Mouse (Mus musculus) hindbrain, postnatal 0 days (tissue): ENCODE measurements at regions not wholly inside any gene's neighbourhood (a gene's known extent, or its start where the extent isn't known, plus 50 kb on each side); places are given as distances from the start of the nearest gene placed in this dataset.

Source experiments
- ATAC-seq: fragments of 200-750 bp; cut with Nextera tagmentation; 2 replicates; pipeline ENCODE4 v1.8.0; 2017; ENCODE audit warnings: mild to moderate bottlenecking, moderate TSS enrichment, moderate library complexity
- DNase-seq: peaks from one replicate; pipeline ENCODE4 v3.0.0-alpha.2; 2015; ENCODE audit warnings: low spot score
- H3K27ac ChIP-seq: fragments of 300-500 bp; sonication (generic); 2 replicates; pipeline ENCODE4 v1.5.1; 2014; ENCODE audit warnings: mild to moderate bottlenecking
- H3K27me3 ChIP-seq: fragments of 300-500 bp; sonication (generic); 2 replicates; pipeline ENCODE4 v1.6.1; 2014; ENCODE audit warnings: low read length, mixed read lengths; ENCODE audit not compliant: insufficient read depth
- H3K36me3 ChIP-seq: fragments of 300-500 bp; sonication (generic); 2 replicates; pipeline ENCODE4 v1.6.1; 2014; ENCODE audit warnings: low read length, mixed read lengths; ENCODE audit not compliant: insufficient read depth
- H3K4me1 ChIP-seq: fragments of 300-500 bp; sonication (generic); 2 replicates; pipeline ENCODE4 v1.6.1; 2014; ENCODE audit warnings: antibody characterized with exemption, low read length, mixed read lengths; ENCODE audit not compliant: insufficient read depth
- H3K4me2 ChIP-seq: fragments of 300-500 bp; sonication (generic); 2 replicates; pipeline ENCODE4 v1.6.1; 2014; ENCODE audit warnings: low read depth, mild to moderate bottlenecking, low read length, moderate library complexity, mixed read lengths
- H3K4me3 ChIP-seq: fragments of 300-500 bp; sonication (generic); 2 replicates; pipeline ENCODE4 v1.5.1; 2014; ENCODE audit warnings: low read length
- H3K9ac ChIP-seq: fragments of 300-500 bp; sonication (generic); replicated peaks from 2 replicates; pipeline ENCODE4 v1.6.1; 2014; ENCODE audit warnings: mild to moderate bottlenecking, low read length, moderate library complexity, mixed read lengths
- H3K9me3 ChIP-seq: fragments of 300-500 bp; sonication (generic); 2 replicates; pipeline ENCODE4 v1.6.1; 2016; ENCODE audit warnings: low read length, mixed read lengths
- CTCF ChIP-seq: IDR thresholded peaks from 2 replicates; pipeline ENCODE4 v1.5.1; 2016; ENCODE audit warnings: antibody characterized with exemption, control low read depth, low read depth
- WGBS: fragments of 180-500 bp; shearing (Covaris S2); extraction: QIAGEN DNeasy Blood & Tissue Kit; methylation state at CpG from one replicate; pipeline ENCODE4 v1.1.7; 2014; 5-methylcytosine and 5-hydroxymethylcytosine counted together

DNA sequence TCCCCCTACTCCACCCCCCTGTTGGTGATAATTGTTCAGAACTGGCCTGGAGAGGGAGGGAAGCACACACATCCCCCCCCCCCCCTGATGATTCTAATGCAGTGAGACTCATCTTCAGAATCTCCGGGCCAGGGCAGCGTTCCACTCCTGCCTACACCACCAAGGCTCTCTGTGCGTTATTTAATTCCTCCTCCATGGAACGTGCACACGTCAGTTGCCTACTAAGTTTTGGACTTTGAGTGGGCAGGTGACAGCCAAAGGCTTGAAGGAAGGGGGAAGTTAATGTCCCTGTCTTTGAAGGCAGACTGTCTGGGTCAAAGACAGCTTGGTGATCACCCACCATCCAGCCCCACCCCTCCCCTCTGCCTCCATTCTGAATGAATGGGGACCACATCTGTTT, 339.8 kb upstream of the Sall1 start:
- Histone ChIP-seq H3K27me3 (no peaks in the 10 kb centered on the region), H3K4me2 (no peak overlapping the region), H3K4me3 (no peak overlapping the region), H3K36me3 (no peaks in the 10 kb centered on the region), H3K4me1 (no peaks in the 10 kb centered on the region), H3K9ac (no peak overlapping the region), H3K9me3 (no peaks in the 10 kb centered on the region), H3K27ac (no peak overlapping the region)
- 50% methylated on average over 5 of the region's 5 CpGs for WGBS
- DNase-seq (no peak), ATAC-seq (no peak)
- TF ChIP-seq CTCF, result no peak

DNA sequence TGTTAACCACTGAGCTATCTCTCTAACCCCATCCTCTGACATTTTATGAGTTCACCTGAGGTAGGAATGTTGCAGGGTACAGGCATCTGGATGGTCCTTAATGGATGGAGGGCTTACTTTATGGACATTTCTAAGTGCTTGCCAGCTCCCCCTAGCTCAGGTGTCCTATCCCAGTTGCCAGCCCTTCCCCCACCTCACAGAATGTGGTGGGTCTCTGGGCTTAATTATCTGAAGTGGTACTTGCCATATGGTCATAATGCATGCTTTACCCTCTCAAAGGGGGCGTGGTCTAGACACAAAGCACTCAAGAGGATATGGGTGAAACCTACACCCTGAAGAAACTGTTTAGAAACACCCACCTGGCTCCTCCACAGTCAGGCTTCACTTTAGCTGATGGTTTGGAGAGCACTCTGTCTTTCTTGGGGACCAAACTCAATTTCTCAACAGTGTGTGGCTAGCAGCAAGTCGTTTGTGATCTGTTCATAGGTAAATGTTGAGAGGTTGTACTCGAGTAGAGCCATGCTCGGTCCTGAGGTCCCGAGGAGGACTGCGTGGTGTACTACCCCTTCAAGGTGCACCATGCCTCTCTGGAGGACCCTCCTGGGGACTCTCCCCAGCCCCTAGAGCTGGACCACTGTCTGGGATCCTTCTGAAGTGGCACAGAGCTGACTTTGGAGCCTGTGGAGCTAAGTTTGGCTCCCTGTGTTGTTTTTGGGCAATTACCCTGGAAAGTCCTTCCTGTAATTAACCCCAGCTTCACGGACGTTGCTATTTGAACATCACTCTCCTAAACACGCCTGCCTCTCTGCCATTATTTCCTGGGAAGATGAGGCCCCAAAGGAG, 338.8 kb upstream of the Sall1 start:
- no peaks in the 10 kb centered on the region for H3K4me1 ChIP-seq
- H3K27me3 ChIP-seq, result no peaks in the 10 kb centered on the region
- H3K4me2 ChIP-seq, result no peak overlapping the region
- H3K4me3 ChIP-seq, result no peak overlapping the region
- no peak for TF ChIP-seq CTCF
- no peaks in the 10 kb centered on the region for H3K9me3 ChIP-seq
- no peak overlapping the region for H3K27ac ChIP-seq
- H3K9ac ChIP-seq, result no peak overlapping the region
- H3K36me3 ChIP-seq, result no peaks in the 10 kb centered on the region
- WGBS, result 59% methylated on average over 9 of the region's 9 CpGs
- no peak for ATAC-seq
- no peak for DNase-seq

- 78% methylated on average over 9 of the region's 9 CpGs for WGBS
- TF ChIP-seq CTCF, result no peak
- Histone ChIP-seq H3K36me3 (no peaks in the 10 kb centered on the region), H3K9ac (no peak overlapping the region), H3K4me2 (no peak overlapping the region), H3K27me3 (no peaks in the 10 kb centered on the region), H3K9me3 (no peaks in the 10 kb centered on the region), H3K27ac (no peak overlapping the region), H3K4me3 (no peak overlapping the region), H3K4me1 (no peaks in the 10 kb centered on the region)
- no peak for DNase-seq
- no peak for ATAC-seq
Observed at GRCm38 (mm10) chr8:89380436-89380835, 336.5 kb upstream of the Sall1 start.

DNA sequence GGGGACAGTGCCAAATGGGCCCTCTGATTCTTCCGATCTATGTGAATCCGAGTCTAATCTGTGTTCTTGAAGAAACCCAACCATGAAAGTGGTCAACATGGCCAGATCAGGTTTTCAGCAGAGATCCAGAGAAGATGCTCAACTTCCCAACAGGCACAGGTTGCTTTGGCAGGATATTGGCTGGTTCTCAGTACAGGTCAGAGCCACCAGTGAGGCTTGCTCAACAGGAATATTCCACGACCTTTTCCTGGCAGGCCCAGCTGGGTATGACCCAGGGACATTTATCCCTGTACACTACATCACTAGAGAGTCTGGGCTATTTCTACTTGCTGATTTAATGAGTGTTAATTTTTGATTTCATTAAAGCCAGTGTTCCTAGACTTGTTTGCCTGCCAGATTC, 328.8 kb upstream of the Sall1 start:
- no peaks in the 10 kb centered on the region for H3K9me3 ChIP-seq
- WGBS, result 81% methylated on average over 3 of the region's 3 CpGs
- H3K27ac ChIP-seq, result no peak overlapping the region
- no peaks in the 10 kb centered on the region for H3K36me3 ChIP-seq
- no peak for TF ChIP-seq CTCF
- H3K9ac ChIP-seq, result no peak overlapping the region
- ATAC-seq, result no peak
- H3K27me3 ChIP-seq, result no peaks in the 10 kb centered on the region
- H3K4me2 ChIP-seq, result no peak overlapping the region
- no peak overlapping the region for H3K4me3 ChIP-seq
- no peaks in the 10 kb centered on the region for H3K4me1 ChIP-seq
- no peak for DNase-seq

- Histone ChIP-seq H3K4me1 (no peaks in the 10 kb centered on the region), H3K9me3 (no peaks in the 10 kb centered on the region), H3K4me3 (no peak overlapping the region), H3K27me3 (no peaks in the 10 kb centered on the region), H3K27ac (no peak overlapping the region), H3K36me3 (no peaks in the 10 kb centered on the region), H3K4me2 (no peak overlapping the region), H3K9ac (no peak overlapping the region)
- DNase-seq, result no peak
- ATAC-seq, result no peak
- TF ChIP-seq CTCF, result no peak
- 50% methylated on average over 4 of the region's 4 CpGs for WGBS
Observed at GRCm38 (mm10) chr8:89371773-89372132, 327.8 kb upstream of the Sall1 start.

- TF ChIP-seq CTCF, result no peak
- H3K27ac ChIP-seq, result no peak overlapping the region
- no peaks in the 10 kb centered on the region for H3K36me3 ChIP-seq
- no peaks in the 10 kb centered on the region for H3K27me3 ChIP-seq
- ATAC-seq (no peak), DNase-seq (no peak)
- H3K4me1 ChIP-seq, result no peaks in the 10 kb centered on the region
- no peak overlapping the region for H3K4me3 ChIP-seq
- no peak overlapping the region for H3K9ac ChIP-seq
- WGBS, result 67% methylated on average over 20 of the region's 20 CpGs
- no peaks in the 10 kb centered on the region for H3K9me3 ChIP-seq
- no peak overlapping the region for H3K4me2 ChIP-seq
Observed at GRCm38 (mm10) chr8:89370816-89371772, 327.1 kb upstream of the Sall1 start.
